Mouse (Mus musculus): Measurements from ENCODE around the gene Ccdc42.

The Ccdc42 gene

GRCm38 (mm10) chr11:68586721-68587120 is at the start of gene Ccdc42:
Gene Ccdc42 (plus strand): TSS chr11:68587021.
- no peak for DNase-seq (ENCODE audit: low read depth in 2 of 2, low spot score in 2 of 2)

GRCm38 (mm10) chr11:68539621-68540020 is 47.2 kb upstream of the Ccdc42 start:
- no peak for DNase-seq (ENCODE audit: low read depth in 2 of 2, low spot score in 2 of 2)

- no peak for DNase-seq (ENCODE audit: low read depth in 2 of 2, low spot score in 2 of 2)
These were observed 42.3 kb upstream of the Ccdc42 start for GRCm38 (mm10) chr11:68544554-68544953.

- DNase-seq (ENCODE audit: low read depth in 2 of 2, low spot score in 2 of 2), result no peak
These were observed 41.6 kb upstream of the Ccdc42 start for GRCm38 (mm10) chr11:68545172-68545571.

GRCm38 (mm10) chr11:68545682-68546222 is 41.1 kb upstream of the Ccdc42 start:
- DNase-seq (ENCODE audit: low read depth in 2 of 2, low spot score in 2 of 2), result no peak

GRCm38 (mm10) chr11:68547484-68547883 is 39.3 kb upstream of the Ccdc42 start:
- no peak for DNase-seq (ENCODE audit: low read depth in 2 of 2, low spot score in 2 of 2)

GRCm38 (mm10) chr11:68549597-68549996 is 37.2 kb upstream of the Ccdc42 start:
- DNase-seq (ENCODE audit: low read depth in 2 of 2, low spot score in 2 of 2), result peak in 1 of 2 experiments; percentile 26

- no peak for DNase-seq (ENCODE audit: low read depth in 2 of 2, low spot score in 2 of 2)
These were observed 36.5 kb upstream of the Ccdc42 start for GRCm38 (mm10) chr11:68550358-68550757.

GRCm38 (mm10) chr11:68553981-68554471 is 32.8 kb upstream of the Ccdc42 start:
- DNase-seq (ENCODE audit: low read depth in 2 of 2, low spot score in 2 of 2), result peak; percentile 28 to 49

- DNase-seq (ENCODE audit: low read depth in 2 of 2, low spot score in 2 of 2), result no peak
These were observed 30.8 kb upstream of the Ccdc42 start, which contains the start of gene Mfsd6l for GRCm38 (mm10) chr11:68555918-68556584. Gene Mfsd6l (plus strand): TSS chr11:68556186.

- DNase-seq (ENCODE audit: low read depth in 2 of 2, low spot score in 2 of 2), result no peak
These were observed 27.3 kb upstream of the Ccdc42 start for GRCm38 (mm10) chr11:68559546-68559945.

GRCm38 (mm10) chr11:68561957-68562950 is 24.6 kb upstream of the Ccdc42 start:
- no peak for DNase-seq (ENCODE audit: low read depth in 2 of 2, low spot score in 2 of 2)

GRCm38 (mm10) chr11:68564356-68565031 is 22.3 kb upstream of the Ccdc42 start:
- no peak for DNase-seq (ENCODE audit: low read depth in 2 of 2, low spot score in 2 of 2)

GRCm38 (mm10) chr11:68565032-68565429 is 21.8 kb upstream of the Ccdc42 start:
- DNase-seq (ENCODE audit: low read depth in 2 of 2, low spot score in 2 of 2), result no peak

GRCm38 (mm10) chr11:68566447-68567059 is 20.3 kb upstream of the Ccdc42 start:
- peak in 1 of 2 experiments; percentile 29 for DNase-seq (ENCODE audit: low read depth in 2 of 2, low spot score in 2 of 2)

- DNase-seq (ENCODE audit: low read depth in 2 of 2, low spot score in 2 of 2), result no peak
These were observed 16.0 kb upstream of the Ccdc42 start for GRCm38 (mm10) chr11:68570861-68571260.

GRCm38 (mm10) chr11:68577076-68577475 is 9.7 kb upstream of the Ccdc42 start:
- no peak for DNase-seq (ENCODE audit: low read depth in 2 of 2, low spot score in 2 of 2)

GRCm38 (mm10) chr11:68579462-68579881 is 7.3 kb upstream of the Ccdc42 start:
- DNase-seq (ENCODE audit: low read depth in 2 of 2, low spot score in 2 of 2), result no peak

GRCm38 (mm10) chr11:68580566-68580965 is 6.3 kb upstream of the Ccdc42 start:
- no peak for DNase-seq (ENCODE audit: low read depth in 2 of 2, low spot score in 2 of 2)

GRCm38 (mm10) chr11:68583225-68583624 is 3.6 kb upstream of the Ccdc42 start:
- no peak for DNase-seq (ENCODE audit: low read depth in 2 of 2, low spot score in 2 of 2)

Measured in CD8-positive naive resting alpha-beta T cell, adult 2 months (primary cell).